Mouse (Mus musculus) embryonic fibroblast, embryonic 13.5 days (primary cell): ENCODE results near the gene Nkx6-1.

Source experiments
- CTCF ChIP-seq: IDR thresholded peaks from 2 replicates; pipeline ENCODE4 v1.5.1; 2011; ENCODE audit warnings: mild to moderate bottlenecking, control low read depth, low read length, moderate library complexity, borderline replicate concordance; ENCODE audit not compliant: insufficient read depth
- POLR2A ChIP-seq: IDR thresholded peaks from 2 replicates; pipeline ENCODE4 v1.6.1; 2011; ENCODE audit warnings: low read depth, mild to moderate bottlenecking, control low read depth, low read length, moderate library complexity

GRCm38 (mm10) chr5:101713064-101713613 is 48.3 kb upstream of the Nkx6-1 start:
- TF ChIP-seq POLR2A (no peak), CTCF (peak; percentile 20; the same call in 1 of the 2 replicates)
